Mouse (Mus musculus) MEL (cell line): ENCODE results near the gene Zc2hc1b. TPM values are rescaled to one million over a fixed set of nuclear protein-coding genes. Genes with fewer than 3 reads are reported as not detected.

Experiments used
- DNase-seq: peaks from one replicate; pipeline ENCODE4 v3.0.0; 2011; ENCODE audit warnings: low read depth, low spot score
- H3K27ac ChIP-seq: 2 replicates; pipeline ENCODE4 v1.5.1; 2012; ENCODE audit warnings: low read depth, mild to moderate bottlenecking, control low read depth, low read length, moderate library complexity; ENCODE audit not compliant: control insufficient read depth
- H3K27me3 ChIP-seq, 2 experiments: fragments of 150-350 bp in 1 of 2; sonication (generic) in 1 of 2; 2 replicates each; pipeline ENCODE4 v1.6.1; 2012; ENCODE audit warnings: low read length in 2 of 2, mild to moderate bottlenecking in 2 of 2, improper control_type of control experiment in 1 of 2, moderate library complexity in 1 of 2; ENCODE audit not compliant: insufficient read depth in 2 of 2, control insufficient read depth in 1 of 2
- H3K36me3 ChIP-seq, 2 experiments: 2 replicates each; pipeline ENCODE4 v1.6.1; 2012 to 2014; ENCODE audit warnings: low read length in 2 of 2, improper control_type of control experiment in 1 of 2, inconsistent platforms in 1 of 2, mild to moderate bottlenecking in 1 of 2; ENCODE audit not compliant: insufficient read depth in 2 of 2, control insufficient read depth in 1 of 2
- H3K4me1 ChIP-seq, 2 experiments: fragments of 150-350 bp in 1 of 2; sonication (generic) in 1 of 2; 2 replicates each; pipeline ENCODE4 v1.6.1; 2012; ENCODE audit warnings: low read length in 2 of 2, improper control_type of control experiment in 1 of 2, mild to moderate bottlenecking in 1 of 2; ENCODE audit not compliant: insufficient read depth in 2 of 2, control insufficient read depth in 1 of 2
- H3K4me3 ChIP-seq, 2 experiments: fragments of 150-350 bp in 1 of 2; sonication (generic) in 1 of 2; 2 replicates each; pipeline ENCODE4 v1.5.1; 2012; ENCODE audit warnings: low read depth in 2 of 2, low read length in 2 of 2, mild to moderate bottlenecking in 2 of 2, moderate library complexity in 2 of 2, control low read depth in 1 of 2, improper control_type of control experiment in 1 of 2; ENCODE audit not compliant: control insufficient read depth in 1 of 2, insufficient read depth in 1 of 2
- H3K79me2 ChIP-seq: 2 replicates; pipeline ENCODE4 v1.6.1; 2012; ENCODE audit warnings: mild to moderate bottlenecking, low read length, moderate library complexity; ENCODE audit not compliant: control insufficient read depth, poor library complexity, insufficient read depth
- H3K9ac ChIP-seq: 2 replicates; pipeline ENCODE4 v1.6.1; 2012; ENCODE audit warnings: low read depth, mild to moderate bottlenecking, control low read depth, low read length, moderate library complexity; ENCODE audit not compliant: control insufficient read depth, poor library complexity, severe bottlenecking
- H3K9me3 ChIP-seq: fragments of 150-350 bp; sonication (generic); replicated peaks from 2 replicates; pipeline ENCODE4 v1.6.1; 2012; ENCODE audit warnings: mild to moderate bottlenecking, low read length, improper control_type of control experiment, moderate library complexity; ENCODE audit not compliant: insufficient read depth
- BHLHE40 ChIP-seq: IDR thresholded peaks from 2 replicates; pipeline ENCODE4 v1.6.1; 2012; ENCODE audit warnings: low read depth, mild to moderate bottlenecking, inconsistent platforms, low read length, improper control_type of control experiment, borderline replicate concordance
- CTCF ChIP-seq, 3 experiments: IDR thresholded peaks in 2 of 3; conservative IDR thresholded peaks in 1 of 3; 2 replicates each; pipeline ENCODE4 v1.5.1; 2011 to 2012; ENCODE audit warnings: low read length in 3 of 3, low read depth in 2 of 3, mild to moderate bottlenecking in 2 of 3, improper control_type of control experiment in 1 of 3, inconsistent platforms in 1 of 3, mixed read lengths in 1 of 3, moderate library complexity in 1 of 3; ENCODE audit not compliant: control insufficient read depth in 1 of 3, insufficient read depth in 1 of 3, poor library complexity in 1 of 3, severe bottlenecking in 1 of 3
- ELF1 ChIP-seq: IDR thresholded peaks from 2 replicates; pipeline ENCODE4 v1.6.1; 2014; ENCODE audit warnings: low read depth, mild to moderate bottlenecking, inconsistent platforms, low read length, improper control_type of control experiment, moderate library complexity
- GABPA ChIP-seq: IDR thresholded peaks from 2 replicates; pipeline ENCODE4 v1.6.1; 2012; ENCODE audit warnings: low read depth, mild to moderate bottlenecking, inconsistent platforms, low read length, improper control_type of control experiment, moderate library complexity
- HCFC1 ChIP-seq: IDR thresholded peaks from 2 replicates; pipeline ENCODE4 v1.6.1; 2012; ENCODE audit warnings: low read depth, mild to moderate bottlenecking, inconsistent platforms, low read length, improper control_type of control experiment, moderate library complexity
- JUND ChIP-seq: IDR thresholded peaks from 2 replicates; pipeline ENCODE4 v1.6.1; 2011; ENCODE audit warnings: low read depth, mild to moderate bottlenecking, improper control_type of control experiment, low read length
- KAT2A ChIP-seq: conservative IDR thresholded peaks from 2 replicates; pipeline ENCODE4 v1.6.1; 2012; ENCODE audit warnings: low read depth, low read length, improper control_type of control experiment, inconsistent platforms
- MAZ ChIP-seq: IDR thresholded peaks from 2 replicates; pipeline ENCODE4 v1.6.1; 2012; ENCODE audit warnings: low read depth, mild to moderate bottlenecking, inconsistent platforms, low read length, improper control_type of control experiment
- MYB ChIP-seq: IDR thresholded peaks from 2 replicates; pipeline ENCODE4 v1.6.1; 2011; ENCODE audit warnings: mild to moderate bottlenecking, low read depth, low read length, improper control_type of control experiment
- MYC ChIP-seq: IDR thresholded peaks from 2 replicates; pipeline ENCODE4 v1.6.1; 2011; ENCODE audit warnings: low read depth, mild to moderate bottlenecking, low read length, improper control_type of control experiment, moderate library complexity
- POLR2AphosphoS2 ChIP-seq: IDR thresholded peaks from 2 replicates; pipeline ENCODE4 v1.6.1; 2011; ENCODE audit warnings: low read length, improper control_type of control experiment
- POLR2AphosphoS5 ChIP-seq: IDR thresholded peaks from 2 replicates; pipeline ENCODE4 v1.6.1; 2012; ENCODE audit warnings: low read depth, borderline replicate concordance, mild to moderate bottlenecking, inconsistent platforms, low read length, moderate library complexity, mixed read lengths
- SMC3 ChIP-seq: IDR thresholded peaks from 2 replicates; pipeline ENCODE4 v1.6.1; 2011; ENCODE audit warnings: low read depth, low read length, improper control_type of control experiment
- TBP ChIP-seq: IDR thresholded peaks from 2 replicates; pipeline ENCODE4 v1.8.0; 2011; ENCODE audit warnings: low read depth, low read length, improper control_type of control experiment
- TCF12 ChIP-seq: IDR thresholded peaks from 2 replicates; pipeline ENCODE4 v1.6.1; 2014; ENCODE audit warnings: low read depth, mild to moderate bottlenecking, inconsistent platforms, low read length, improper control_type of control experiment, moderate library complexity
- USF2 ChIP-seq, 2 experiments: IDR thresholded peaks; 2 replicates each; pipeline ENCODE4 v1.6.1; 2011 to 2012; ENCODE audit warnings: improper control_type of control experiment in 2 of 2, low read length in 2 of 2, borderline replicate concordance in 1 of 2, inconsistent platforms in 1 of 2, low read depth in 1 of 2, mild to moderate bottlenecking in 1 of 2; ENCODE audit not compliant: insufficient read depth in 1 of 2
- polyA plus RNA-seq, 2 experiments: library from polyadenylated mRNA; stranded (reverse) in 1 of 2; unstranded in 1 of 2; fragments of >175 nt in 1 of 2; fragments of >200 nt in 1 of 2; gene quantifications; 2 replicates each; pipeline versions ENCODE4 v1.2.1 to v1.2.4; 2012; ENCODE audit warnings: low replicate concordance in 2 of 2, low read depth in 1 of 2; ENCODE audit not compliant: insufficient read length in 2 of 2, insufficient read depth in 1 of 2, missing spikeins in 1 of 2
- total RNA-seq: library from RNA; depleted of rRNA; stranded (reverse); fragments of 300-350 nt; gene quantifications from 2 replicates; pipeline ENCODE4 v1.2.3, GENCODE M21; 2012

Gene Zc2hc1b
- total and polyA plus RNA-seq, 3 experiments: 0.07 TPM; not detected in 2

DNA sequence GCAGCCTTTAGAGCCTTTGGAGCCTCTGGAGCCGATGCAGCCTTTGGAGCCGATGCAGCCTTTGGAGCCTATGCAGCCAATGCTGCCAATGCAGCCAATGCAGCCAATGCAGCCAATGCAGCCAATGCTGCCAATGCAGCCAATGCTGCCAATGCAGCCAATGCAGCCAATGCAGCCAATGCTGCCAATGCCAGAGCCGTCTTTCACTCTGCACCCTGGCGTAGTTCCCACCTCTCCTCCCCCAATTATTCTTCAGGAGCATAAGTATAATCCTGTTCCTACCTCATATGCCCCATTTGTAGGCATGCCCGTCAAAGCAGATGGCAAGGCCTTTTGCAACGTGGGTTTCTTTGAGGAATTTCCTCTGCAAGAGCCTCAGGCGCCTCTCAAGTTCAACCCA lies 49.9 kb downstream of the Zc2hc1b start:
- Histone ChIP-seq H3K9me3 (no peaks in the 10 kb centered on the region), H3K4me1 (no peaks in the 10 kb centered on the region), H3K36me3 (no peaks in the 10 kb centered on the region), H3K4me3 (no peak overlapping the region), H3K9ac (no peak overlapping the region), H3K27ac (no peak overlapping the region), H3K79me2 (no peaks in the 10 kb centered on the region), H3K27me3 (peaks cover 0 to 1% of the 10 kb centered on the region in 2 experiments; a peak in 1 of 4 replicates)
- no peak for DNase-seq
- TF ChIP-seq JUND (no peak), POLR2AphosphoS5 (no peak), ELF1 (no peak), GABPA (no peak), MYB (no peak), MYC (no peak), POLR2AphosphoS2 (no peak), TCF12 (no peak), HCFC1 (no peak), BHLHE40 (no peak), TBP (no peak), KAT2A (no peak), USF2 (IDR thresholded peaks at IDR 0.05; ENCODE audit: borderline replicate concordance in 1 of 2, insufficient read depth in 1 of 2, low read depth in 1 of 2, low read length in 2 of 2) (no peak), MAZ (no peak)

GRCm38 (mm10) chr10:13127335-13127734 lies 50.5 kb downstream of the Zc2hc1b start:
- no peaks in the 10 kb centered on the region for H3K79me2 ChIP-seq
- H3K4me1 ChIP-seq: no peaks in the 10 kb centered on the region
- no peak overlapping the region for H3K4me3 ChIP-seq
- peak; percentile 25; the same call in 1 of the 2 replicates for TF ChIP-seq SMC3
- peak in 2 of 3 experiments; percentile 33 to 39; a peak in 3 of 6 replicates for TF ChIP-seq CTCF (IDR thresholded peaks at IDR 0.05 in 2 of 3, conservative IDR thresholded peaks at IDR 0.05 in 1 of 3; ENCODE audit: control insufficient read depth in 1 of 3, insufficient read depth in 1 of 3, low read depth in 2 of 3, low read length in 3 of 3, poor library complexity in 1 of 3, severe bottlenecking in 1 of 3)
- no peak for TF ChIP-seq USF2 (IDR thresholded peaks at IDR 0.05; ENCODE audit: borderline replicate concordance in 1 of 2, insufficient read depth in 1 of 2, low read depth in 1 of 2, low read length in 2 of 2)
- TF ChIP-seq, all 39 proteins: peak for 2
- peaks cover 0 to 1% of the 10 kb centered on the region in 2 experiments; a peak in 1 of 4 replicates for H3K27me3 ChIP-seq
- H3K9me3 ChIP-seq: no peaks in the 10 kb centered on the region
- no peaks in the 10 kb centered on the region for H3K36me3 ChIP-seq
- no peak overlapping the region for H3K27ac ChIP-seq
- peak; percentile 6 for DNase-seq
- no peak overlapping the region for H3K9ac ChIP-seq
